Mouse (Mus musculus) left cerebral cortex, adult 8-10 months (tissue): ENCODE results near the gene Wls. TPM values are rescaled to one million over a fixed set of nuclear protein-coding genes. Genes with fewer than 3 reads are reported as not detected.

Experiments used
- DNase-seq, 2 experiments: peaks; one replicate each; pipeline ENCODE4 v3.0.0; 2022; ENCODE audit warnings: low spot score in 2 of 2
- total RNA-seq, 4 experiments: library from RNA; stranded (reverse); gene quantifications; 2 replicates each; pipeline ENCODE4 v1.2.4; 2022

Gene Wls
- total RNA-seq: 10 to 100 TPM; 37.5 to 45.7 (median 42.6) TPM

DNA sequence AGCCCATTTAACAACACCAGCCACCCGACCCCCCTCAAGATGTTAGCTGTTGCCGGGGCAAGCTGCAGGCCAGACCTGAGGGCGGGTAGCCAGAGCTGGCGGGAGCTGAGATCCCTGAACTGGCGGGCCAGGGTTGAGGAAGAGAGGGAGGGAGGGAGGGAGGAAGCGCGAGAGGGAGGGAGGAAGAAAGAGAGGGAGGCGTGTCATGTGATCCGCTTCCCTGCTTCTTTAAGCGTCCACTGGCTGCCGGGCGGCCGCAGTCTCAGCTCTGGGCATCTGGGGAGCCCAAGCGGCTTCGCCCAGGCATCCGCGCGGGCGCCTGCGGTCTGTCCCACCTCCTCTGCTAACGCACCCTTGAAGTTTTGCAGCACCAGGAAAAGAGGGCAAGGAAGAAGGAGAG, at the start of gene Wls:
Gene Wls, plus strand, starts transcription at position 192 of the 400 bp plus-strand sequence.
- peak; percentile 50 to 51 for DNase-seq

DNA sequence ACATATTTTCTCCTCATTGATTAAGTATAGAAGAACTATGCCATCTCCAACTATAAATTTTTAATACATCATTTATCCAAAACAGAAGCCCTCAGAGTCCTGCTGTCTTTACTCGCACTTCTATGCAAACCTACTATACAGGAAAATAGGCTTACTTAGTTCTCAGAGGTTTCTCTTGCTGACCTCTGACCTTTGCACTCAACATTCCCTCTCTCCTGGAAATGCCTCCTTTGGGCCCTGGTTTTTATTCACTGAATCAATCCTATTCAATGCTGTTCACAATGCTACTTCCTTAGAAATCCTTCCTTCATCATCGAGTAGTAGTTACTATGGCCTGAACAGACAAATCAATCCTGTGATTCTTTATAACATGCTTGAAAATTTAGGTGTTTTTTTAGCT, 49.7 kb upstream of the Wls start:
- no peak for DNase-seq

DNA sequence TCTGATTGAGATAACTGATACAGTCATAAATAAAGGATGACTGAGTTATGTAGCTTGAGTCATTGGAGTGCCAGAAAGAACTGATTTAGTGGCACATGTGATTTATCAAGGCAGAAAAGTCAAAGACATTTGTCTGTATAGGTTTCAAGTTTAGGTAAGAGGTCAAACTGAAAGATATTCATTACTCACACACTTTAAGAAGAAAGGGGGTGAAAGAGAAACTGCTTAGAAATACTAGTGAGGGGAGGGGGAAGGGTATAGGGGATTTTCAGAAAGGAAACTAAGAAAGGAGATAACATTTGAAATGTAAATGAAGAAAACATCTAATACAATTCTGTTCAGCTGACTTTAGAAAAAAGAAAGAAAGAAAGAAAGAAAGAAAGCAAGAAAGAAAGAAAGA, 7.9 kb upstream of the Wls start:
- DNase-seq: no peak

DNA sequence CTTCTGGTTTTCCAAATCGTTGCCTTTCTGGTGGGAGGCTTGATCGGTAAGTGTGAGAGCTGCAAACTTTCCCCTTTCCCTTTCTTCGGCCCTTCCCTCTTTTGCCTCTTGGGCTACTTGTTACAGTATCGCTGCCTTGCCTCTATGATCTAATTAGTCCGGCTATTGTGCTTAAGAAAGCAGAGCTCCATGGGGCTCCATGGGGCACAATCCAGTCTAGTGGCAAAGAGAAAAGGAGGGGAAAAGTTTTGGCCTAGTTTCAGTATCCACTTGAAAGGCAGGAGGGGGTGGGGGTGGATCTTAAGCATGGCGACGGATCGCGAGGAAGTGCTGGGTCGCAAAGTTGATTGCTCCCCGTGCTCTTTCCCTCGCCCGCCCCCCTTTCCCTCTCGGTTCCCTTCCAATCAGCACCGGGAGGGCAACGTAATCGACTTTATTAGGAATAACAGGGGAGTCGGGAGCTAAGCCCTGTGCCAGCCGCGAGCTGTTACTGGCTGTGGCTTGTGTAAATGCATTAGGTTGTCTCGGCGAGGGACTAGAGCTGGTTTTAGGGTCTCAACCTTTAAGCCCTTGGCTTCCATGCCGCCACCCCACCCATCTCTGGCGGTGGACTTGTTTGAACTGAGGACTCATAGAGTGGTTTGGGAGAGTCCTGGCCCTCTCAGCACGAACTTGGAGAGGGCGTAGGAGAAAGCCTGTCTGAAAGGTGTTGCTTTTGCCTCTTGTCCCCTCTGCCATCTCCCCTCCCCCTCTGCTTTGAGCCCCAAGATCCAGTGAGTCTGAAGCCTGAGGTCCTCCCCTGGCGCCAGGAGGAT, 737 bp downstream of the Wls start:
- peak; percentile 21 to 39 for DNase-seq

DNA sequence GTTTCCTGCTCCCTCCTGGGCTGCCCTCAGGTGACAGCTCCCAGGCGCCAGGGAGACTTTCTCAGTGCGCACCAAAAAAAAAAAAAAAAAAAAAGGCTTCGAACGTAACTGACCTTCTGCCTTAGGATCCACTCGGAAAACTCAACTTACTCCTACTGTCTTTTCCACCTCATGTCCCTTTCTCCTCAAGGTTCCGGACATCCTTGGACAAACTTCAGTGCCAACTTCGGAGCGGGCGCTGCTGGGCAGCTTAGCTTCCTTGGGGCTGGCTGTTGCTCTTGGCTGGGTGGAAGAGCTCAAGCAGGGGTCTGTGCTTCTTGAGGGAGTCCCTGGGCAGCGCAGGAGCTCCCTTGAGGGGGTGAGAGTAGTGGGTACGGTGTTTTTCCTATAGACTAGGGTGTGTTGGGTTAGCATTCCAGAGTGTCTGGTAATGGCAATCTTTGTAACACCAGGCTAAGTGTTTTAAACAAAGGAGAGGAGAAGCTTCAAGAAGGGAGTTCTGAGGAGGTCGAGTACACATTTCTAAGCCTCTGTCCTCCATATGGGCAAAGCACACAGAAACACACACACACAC, 1.4 kb downstream of the Wls start:
- no peak for DNase-seq

DNA sequence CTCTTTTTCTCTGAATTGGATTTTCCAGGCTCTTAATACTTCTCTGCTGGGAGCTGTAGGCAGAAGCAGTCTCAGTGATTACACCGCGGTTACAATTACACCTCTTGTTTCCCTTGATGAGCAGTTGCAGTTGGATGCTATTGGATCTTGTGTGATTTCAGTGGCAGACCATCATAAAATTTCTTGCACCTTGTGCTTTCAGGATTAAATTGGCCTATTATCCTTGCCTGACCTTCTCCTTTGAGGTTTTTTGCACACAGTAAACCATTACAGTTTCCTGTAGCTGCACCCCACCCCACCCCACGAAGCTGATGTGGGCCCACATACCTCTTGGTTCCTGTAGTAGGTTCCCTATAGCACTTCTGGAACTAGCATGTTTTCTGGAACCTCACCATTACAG, 2.0 kb downstream of the Wls start:
- DNase-seq: no peak

DNA sequence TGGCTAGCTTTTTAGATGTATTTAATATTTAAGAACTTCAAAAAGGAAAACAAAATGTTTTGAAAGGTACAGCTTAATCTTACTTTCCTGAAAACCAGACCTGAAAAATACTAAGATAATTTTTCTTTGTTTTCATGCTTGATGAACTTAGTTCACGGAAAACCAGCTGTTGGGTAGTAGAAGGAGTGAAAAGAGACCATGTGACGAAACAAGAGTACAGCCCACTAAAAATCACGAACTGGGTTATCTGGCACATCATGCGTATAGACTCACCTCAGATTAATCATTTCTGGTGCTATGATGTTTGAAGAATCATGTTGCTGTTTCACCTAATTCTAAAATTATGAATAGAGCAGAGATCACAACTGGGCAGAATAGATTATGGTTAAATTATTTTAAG, 3.7 kb downstream of the Wls start:
- no peak for DNase-seq

DNA sequence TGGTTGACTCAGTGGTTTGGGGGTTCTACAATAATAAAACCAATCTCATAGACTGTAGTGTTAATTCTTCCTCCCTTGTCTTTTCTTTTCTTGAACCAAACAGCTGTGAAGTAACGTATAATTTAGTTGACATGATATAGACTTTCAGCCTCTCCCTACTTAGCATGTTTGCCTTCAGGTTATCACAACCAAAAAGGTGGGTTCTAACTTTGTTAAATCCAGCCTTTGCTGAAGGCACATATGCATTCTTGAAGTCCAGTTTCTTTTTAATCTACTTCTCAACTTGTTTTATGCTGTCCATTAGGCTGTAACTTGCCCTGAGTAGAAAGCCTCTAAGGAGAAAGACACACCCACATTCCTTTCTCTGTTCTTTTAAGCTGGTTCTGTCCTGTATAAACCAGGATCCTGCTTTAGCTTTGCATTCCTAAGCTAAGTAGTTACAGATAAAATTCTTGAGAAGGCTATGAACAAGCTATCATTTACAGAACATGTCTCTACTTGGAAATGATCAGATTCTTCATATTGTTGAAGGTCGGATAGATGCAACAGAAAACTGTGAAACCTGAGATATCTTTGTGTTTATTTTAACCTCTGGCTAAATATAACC, 8.0 kb downstream of the Wls start:
- DNase-seq: no peak

DNA sequence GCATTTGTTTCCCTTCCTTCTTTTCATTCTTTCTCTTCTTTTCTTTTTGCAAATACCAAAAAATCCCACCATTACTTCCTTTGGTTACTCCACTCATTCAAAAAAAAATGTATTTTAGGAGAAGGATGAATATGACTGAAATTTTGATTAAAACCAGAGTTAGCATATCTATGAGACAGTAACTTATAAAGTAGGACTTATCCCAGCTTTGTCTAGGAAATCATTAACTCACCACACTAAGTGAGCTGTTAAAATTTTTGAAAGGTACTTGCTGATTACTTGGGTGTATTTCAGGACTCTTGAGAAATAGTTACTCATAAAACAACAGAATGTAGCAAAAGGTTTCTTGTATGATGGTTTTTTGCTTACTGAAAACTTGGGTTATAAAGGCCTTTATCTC, 8.7 kb downstream of the Wls start:
- DNase-seq: no peak

DNA sequence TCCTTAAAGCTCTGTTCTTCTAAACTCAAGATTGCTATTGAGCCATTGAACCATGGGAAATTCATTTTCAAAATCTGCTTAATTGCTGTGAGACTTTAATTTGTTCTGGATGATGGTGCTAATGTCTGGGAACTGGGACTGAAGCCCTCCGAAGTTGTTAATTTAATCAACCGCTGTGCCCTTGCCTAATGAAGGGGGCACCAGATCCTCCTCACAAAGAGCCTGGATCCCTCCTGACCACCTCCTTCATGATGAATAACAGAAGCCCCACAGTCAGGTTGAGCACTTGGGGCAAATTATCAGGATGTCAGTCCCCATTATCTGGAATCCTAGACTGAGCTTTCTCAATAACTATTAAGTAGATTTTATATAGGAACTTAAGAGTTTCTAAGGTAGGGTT, 12.0 kb downstream of the Wls start:
- no peak for DNase-seq

DNA sequence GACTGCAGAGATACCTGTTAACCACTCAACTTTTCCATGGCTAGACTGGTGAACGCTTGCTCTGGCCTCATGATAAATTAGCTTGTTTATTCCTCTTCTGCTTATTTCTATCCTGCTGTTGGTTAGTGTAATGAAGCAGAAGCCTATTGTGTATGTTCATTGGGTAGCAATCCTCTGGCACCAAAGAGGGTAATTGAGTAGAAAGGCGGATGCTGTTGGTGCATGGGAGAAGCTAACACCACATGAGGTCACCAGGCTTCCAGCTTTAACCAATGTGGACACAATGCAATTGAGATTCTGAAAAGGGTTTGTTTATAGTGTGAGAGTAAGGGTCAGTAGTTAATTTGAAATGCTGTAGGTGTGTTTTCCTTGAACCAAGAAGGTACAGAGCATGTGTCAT, 12.5 kb downstream of the Wls start:
- DNase-seq: no peak

DNA sequence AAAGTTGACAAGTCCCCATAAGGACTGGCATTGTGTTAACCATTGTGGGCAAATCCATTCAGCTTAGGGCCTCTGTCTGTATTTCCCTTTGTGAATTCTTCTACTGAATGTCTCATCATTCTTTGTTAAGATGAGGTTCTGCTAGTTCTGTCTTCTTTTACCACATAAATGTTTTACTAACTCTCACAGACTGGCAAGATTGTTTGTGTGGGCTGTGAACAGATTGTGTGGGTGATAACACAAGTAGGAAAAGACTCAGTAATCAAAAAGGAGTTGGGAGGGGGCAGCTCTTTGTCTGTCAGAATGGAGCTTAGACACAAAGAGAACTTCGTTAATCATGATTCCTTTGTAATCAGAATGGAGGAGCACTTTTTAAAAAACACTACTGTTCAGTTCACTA, 17.6 kb downstream of the Wls start:
- DNase-seq: no peak

DNA sequence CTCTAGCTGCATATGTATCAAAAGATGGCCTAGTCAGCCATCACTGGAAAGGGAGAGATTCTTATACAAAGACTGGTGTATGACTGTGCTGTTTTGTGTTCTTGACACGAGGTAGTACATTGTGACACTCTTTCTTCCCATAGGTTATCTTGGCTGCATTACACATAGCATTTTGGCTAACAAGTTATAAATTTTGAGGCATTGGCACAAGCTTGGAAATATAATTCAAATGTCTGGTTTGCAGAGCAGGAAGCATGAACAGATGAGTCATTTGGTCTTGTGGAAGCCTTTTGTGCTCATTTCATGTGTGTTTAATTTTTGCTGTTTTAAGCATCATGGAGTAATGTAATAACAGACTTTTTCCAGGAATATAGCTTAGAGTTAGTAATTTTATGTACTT, 26.2 kb downstream of the Wls start:
- DNase-seq: no peak

DNA sequence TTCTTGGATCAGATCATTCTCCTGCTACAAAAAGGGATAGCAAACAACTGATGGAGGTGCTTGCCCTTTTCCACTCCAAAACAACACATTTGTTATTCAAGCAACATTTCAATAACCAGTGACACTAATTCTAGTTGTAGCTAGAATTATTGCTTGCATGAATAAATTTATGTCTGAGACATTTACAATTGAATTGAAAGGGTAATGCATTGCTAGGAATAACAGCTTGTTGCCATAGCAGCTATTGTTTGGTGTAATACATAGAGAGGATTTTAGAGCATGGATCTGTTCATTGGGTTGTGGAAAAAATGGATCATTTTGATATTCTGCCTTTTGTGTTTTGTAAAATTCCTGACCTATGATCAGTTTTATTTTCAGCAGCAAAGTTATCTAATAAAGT, 39.5 kb downstream of the Wls start:
- no peak for DNase-seq

DNA sequence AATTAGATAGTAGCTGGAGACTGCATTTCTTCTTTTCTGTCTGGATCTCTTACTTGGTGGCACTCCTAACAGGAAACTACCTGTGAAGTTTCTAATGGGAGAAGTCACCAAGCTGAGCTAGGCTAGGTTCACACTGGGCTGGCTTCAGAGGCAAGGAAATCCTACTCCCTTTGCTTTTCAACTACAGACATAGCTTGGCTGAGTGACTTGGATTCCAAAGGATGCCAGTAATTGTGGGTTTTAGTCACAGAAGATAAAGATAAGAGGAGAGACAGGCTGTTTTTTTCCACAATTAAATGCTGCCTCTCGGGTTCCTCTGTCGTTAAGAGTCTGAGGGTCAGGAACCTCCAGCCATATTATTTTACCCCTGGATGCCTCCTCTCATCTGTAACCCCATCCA, 43.9 kb downstream of the Wls start:
- DNase-seq: no peak

DNA sequence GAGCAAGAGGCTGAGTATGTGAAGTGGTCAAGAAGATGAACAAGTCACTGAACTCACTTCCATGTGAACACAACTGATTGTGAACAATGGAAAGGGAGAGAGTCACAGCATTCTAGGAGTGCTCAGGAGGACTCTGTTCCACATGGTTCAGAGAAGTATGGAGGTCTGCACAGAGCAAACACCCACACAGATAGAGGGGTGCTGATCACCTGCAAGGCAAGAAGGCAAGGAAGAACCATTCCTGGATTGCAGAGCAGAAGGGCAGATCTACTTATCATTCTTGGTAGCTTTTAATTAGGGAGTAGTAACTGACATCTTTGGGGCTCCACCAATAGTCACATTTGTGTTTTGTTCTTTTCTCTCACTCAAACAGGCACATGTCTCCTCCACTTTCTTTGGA, 45.3 kb downstream of the Wls start:
- no peak for DNase-seq

DNA sequence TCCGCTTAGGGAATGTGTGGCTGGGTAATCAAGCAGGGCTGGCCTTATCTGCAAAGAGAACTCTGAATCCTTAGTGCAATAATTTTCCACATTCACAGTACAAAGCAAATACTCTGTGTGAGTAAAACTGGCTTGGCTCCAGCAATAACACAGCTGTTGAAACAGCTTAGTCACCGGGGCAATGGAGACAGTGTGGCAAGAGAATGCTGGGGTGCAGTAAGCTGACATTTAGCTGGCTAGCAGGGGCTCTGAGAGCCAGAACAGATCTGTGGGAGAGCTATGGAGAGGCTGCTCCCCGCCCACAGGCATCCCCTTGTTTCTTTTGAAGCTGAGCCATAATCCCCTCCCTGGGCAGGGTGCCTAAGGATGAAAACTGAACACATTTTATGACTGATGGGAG, 45.8 kb downstream of the Wls start:
- peak; percentile 42 to 89 for DNase-seq

DNA sequence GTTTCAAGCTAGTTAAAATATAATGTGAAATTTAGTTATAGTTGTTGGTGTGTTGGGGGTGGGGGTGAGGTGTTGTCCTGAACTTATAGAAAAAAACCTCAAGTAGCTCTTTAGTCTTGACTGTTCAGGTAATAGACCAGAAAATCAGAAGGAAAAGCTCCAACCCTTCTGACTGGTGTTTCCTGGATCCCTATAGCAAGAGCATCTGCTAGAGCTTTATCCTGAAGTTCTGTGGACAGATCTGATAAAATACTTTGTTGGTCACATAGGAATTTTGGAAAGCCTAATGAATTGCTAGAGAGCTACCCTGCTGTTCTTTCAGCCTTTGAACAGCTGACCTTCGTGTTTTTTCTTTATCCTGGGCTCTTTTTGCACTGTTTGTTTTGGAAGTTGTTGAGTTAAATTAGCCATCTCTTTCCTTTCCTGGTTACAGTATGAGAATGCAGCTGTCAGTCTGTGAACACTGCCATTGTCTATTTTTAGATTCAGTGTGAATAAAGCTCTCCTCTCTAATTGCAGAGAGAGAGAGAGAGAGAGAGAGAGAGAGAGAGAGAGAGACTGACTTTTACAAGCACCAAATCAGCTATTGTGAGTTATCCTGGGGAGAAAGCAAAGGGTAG, 46.4 kb downstream of the Wls start:
- DNase-seq: no peak

DNA sequence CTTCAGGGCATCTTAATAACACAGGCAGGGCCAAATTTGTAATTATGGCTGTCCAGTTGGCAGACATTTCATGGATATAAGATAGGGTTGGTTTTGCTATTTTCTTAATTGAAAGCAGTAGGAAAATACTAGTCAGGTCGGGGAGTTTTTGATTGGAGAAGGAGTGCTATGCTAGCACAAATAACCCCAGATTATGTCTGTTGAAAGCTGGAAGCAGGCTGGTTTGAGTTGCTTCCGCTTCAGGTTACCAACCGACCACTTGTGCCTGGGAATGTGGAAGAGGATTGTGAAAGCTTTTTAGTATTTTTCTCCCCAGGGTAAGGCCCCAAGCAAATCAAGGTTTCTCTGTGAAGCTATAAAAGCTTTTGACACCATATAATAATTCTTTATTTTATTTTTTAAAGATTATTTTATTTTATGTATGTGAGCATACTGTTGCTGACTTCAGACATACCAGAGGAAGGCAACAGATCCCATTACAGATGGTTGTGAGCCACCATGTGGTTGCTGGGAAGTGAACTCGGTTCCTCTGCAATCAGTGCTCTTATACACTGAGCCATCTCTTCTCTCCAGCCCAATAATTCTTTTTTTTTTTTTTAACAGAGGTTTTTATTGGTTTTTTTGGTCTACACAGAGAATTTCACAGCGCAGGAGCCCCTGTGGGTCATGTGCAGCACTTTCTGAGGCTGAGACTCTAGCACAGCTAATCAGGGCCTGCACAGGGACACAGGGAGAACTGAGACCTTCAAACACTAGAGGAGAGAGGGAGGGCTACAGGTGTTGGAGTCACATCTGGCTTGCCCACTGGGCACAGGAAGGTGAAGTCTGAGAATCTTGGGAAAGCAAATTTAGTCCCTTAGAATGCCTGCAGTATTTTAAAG, 50.9 kb downstream of the Wls start:
- DNase-seq: no peak

DNA sequence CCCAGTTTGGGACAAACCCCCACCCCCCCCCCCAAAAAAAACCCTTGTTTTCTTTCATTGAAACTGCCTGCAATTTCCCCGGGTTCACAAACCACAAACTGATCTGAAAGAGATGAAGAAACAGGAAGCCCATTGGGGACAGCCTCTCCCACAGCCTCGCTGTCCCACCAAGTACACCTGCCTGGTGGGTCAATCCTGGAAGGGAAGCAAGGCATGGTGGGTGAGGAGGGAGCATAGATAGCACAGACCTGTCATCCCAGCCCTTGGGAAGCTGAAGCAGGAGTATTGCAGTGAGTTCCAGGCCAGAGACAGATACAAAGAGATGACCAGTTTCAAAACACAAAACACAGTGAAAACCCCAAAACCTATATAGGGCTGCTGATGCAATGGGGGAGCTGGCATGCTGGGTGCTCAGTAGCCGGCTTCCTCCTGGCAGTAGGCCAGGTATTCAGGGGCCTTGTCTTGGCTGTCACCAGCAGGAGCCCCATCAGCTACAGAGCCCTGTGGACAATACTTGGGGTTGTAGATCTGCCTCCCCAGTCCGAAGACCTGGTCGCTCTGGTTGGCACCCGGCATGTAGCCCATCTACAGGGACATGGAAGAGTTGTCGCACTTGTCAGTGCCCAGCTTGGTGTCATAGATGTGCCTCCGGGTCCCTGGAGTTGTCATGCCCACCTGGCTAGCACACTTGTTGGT, 51.7 kb downstream of the Wls start:
- no peak for DNase-seq

DNA sequence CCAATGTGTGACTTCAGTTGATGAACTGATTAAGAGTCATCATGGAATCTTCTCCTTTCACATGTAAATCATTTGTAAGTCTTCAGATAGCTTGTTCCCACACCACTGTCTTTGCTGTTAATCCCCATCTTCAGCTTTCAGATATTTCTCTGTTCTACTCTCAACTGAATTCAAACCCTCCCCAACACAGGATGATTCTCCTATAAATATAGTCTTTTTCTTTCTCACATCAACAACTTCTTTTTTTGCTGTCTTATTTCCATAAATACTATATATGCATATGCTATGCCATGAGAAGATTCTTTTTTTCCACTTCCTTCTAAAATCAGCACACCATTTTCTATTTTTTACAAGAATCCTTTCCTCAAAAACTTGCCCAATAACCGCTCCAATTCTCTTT, 67.9 kb downstream of the Wls start:
- no peak for DNase-seq
